Mouse (Mus musculus): Measurements from ENCODE around the gene Tmem181a. TPM values are rescaled to one million over a fixed set of nuclear protein-coding genes. Genes with fewer than 3 reads are reported as not detected.
"Not testable (repeated sequence)": the region's sequence is repeated elsewhere in the genome, so short reads cannot be mapped to it uniquely, and the experiment has no call there.

Gene Tmem181a
- polyA plus RNA-seq, 1 experiment from 2014 or later, result 23.4 TPM

- not testable (repeated sequence) for H3K27ac ChIP-seq; ATAC-seq; H3K36me3 ChIP-seq (ENCODE audit: poor library complexity, severe bottlenecking); H3K4me3 ChIP-seq; H3K4me2 ChIP-seq; H3K9ac ChIP-seq; H3K27me3 ChIP-seq; H3K4me1 ChIP-seq; H3K9me3 ChIP-seq (replicated peaks)
- WGBS, result 89% methylated on average over 10 of the region's 10 CpGs
Measured at GRCm38 (mm10) chr17:6279772-6280171, 23.1 kb downstream of the Tmem181a start.

GRCm38 (mm10) chr17:6280513-6280912, 23.9 kb downstream of the Tmem181a start:
- ATAC-seq; H3K36me3 ChIP-seq (ENCODE audit: poor library complexity, severe bottlenecking); H3K27me3 ChIP-seq; H3K4me3 ChIP-seq; H3K4me2 ChIP-seq; H3K9ac ChIP-seq; H3K27ac ChIP-seq; H3K9me3 ChIP-seq (replicated peaks); H3K4me1 ChIP-seq: not testable (repeated sequence)
- 93% methylated on average over 16 of the region's 19 CpGs for WGBS

- H3K4me2 ChIP-seq; H3K27ac ChIP-seq; H3K4me3 ChIP-seq; H3K36me3 ChIP-seq (ENCODE audit: poor library complexity, severe bottlenecking); ATAC-seq; H3K4me1 ChIP-seq; H3K9ac ChIP-seq; H3K9me3 ChIP-seq (replicated peaks); H3K27me3 ChIP-seq: not testable (repeated sequence)
- WGBS, result 93% methylated on average over 8 of the region's 10 CpGs
Measured at GRCm38 (mm10) chr17:6283137-6283536, 26.5 kb downstream of the Tmem181a start.

GRCm38 (mm10) chr17:6286169-6286568, 29.5 kb downstream of the Tmem181a start:
- not testable (repeated sequence) for H3K9me3 ChIP-seq (replicated peaks); ATAC-seq; H3K27me3 ChIP-seq; H3K36me3 ChIP-seq (ENCODE audit: poor library complexity, severe bottlenecking); H3K4me1 ChIP-seq; H3K4me2 ChIP-seq; H3K9ac ChIP-seq; H3K4me3 ChIP-seq; H3K27ac ChIP-seq
- 93% methylated on average over 5 of the region's 5 CpGs for WGBS

- H3K4me1 ChIP-seq; H3K36me3 ChIP-seq (ENCODE audit: poor library complexity, severe bottlenecking); H3K4me2 ChIP-seq; H3K9ac ChIP-seq; H3K9me3 ChIP-seq (replicated peaks); H3K27me3 ChIP-seq; ATAC-seq; H3K4me3 ChIP-seq; H3K27ac ChIP-seq: not testable (repeated sequence)
- 96% methylated on average over 12 of the region's 12 CpGs for WGBS
Measured at GRCm38 (mm10) chr17:6289045-6289444, 32.4 kb downstream of the Tmem181a start.

GRCm38 (mm10) chr17:6293882-6294281, 37.2 kb downstream of the Tmem181a start:
- WGBS, result no CpG with 5 or more reads among the region's 5 CpGs
- H3K4me3 ChIP-seq, ATAC-seq: not testable (repeated sequence)

GRCm38 (mm10) chr17:6297060-6297795, 40.6 kb downstream of the Tmem181a start:
- H3K4me2 ChIP-seq; H3K4me1 ChIP-seq; H3K9ac ChIP-seq; ATAC-seq; H3K27me3 ChIP-seq; H3K4me3 ChIP-seq; H3K27ac ChIP-seq; H3K36me3 ChIP-seq (ENCODE audit: poor library complexity, severe bottlenecking); H3K9me3 ChIP-seq (replicated peaks): not testable (repeated sequence)
- WGBS, result 93% methylated on average over 9 of the region's 15 CpGs

More at GRCm38 (mm10) chr17:6293882-6294281, 37.2 kb downstream of the Tmem181a start:
- not testable (repeated sequence) for H3K36me3 ChIP-seq (ENCODE audit: poor library complexity, severe bottlenecking); H3K27ac ChIP-seq; H3K9ac ChIP-seq; H3K4me1 ChIP-seq; H3K4me2 ChIP-seq; H3K9me3 ChIP-seq (replicated peaks); H3K27me3 ChIP-seq

GRCm38 (mm10) chr17:6300190-6300863, 43.7 kb downstream of the Tmem181a start:
- H3K36me3 ChIP-seq (ENCODE audit: poor library complexity, severe bottlenecking); H3K4me2 ChIP-seq; H3K9me3 ChIP-seq (replicated peaks); H3K9ac ChIP-seq; H3K27ac ChIP-seq; H3K27me3 ChIP-seq; H3K4me1 ChIP-seq; H3K4me3 ChIP-seq: not testable (repeated sequence)
- WGBS, result 68% methylated on average over 4 of the region's 12 CpGs
- ATAC-seq, result 0 out of 2 replicates have a peak, but pooled peaks have one; percentile 38

- not testable (repeated sequence) for H3K9ac ChIP-seq; H3K4me2 ChIP-seq; H3K27ac ChIP-seq; ATAC-seq; H3K36me3 ChIP-seq (ENCODE audit: poor library complexity, severe bottlenecking); H3K9me3 ChIP-seq (replicated peaks); H3K4me3 ChIP-seq; H3K27me3 ChIP-seq; H3K4me1 ChIP-seq
- 86% methylated on average over 5 of the region's 6 CpGs for WGBS
Measured at GRCm38 (mm10) chr17:6304891-6305290, 48.2 kb downstream of the Tmem181a start.

- H3K4me3 ChIP-seq; H3K9ac ChIP-seq; ATAC-seq; H3K27me3 ChIP-seq; H3K27ac ChIP-seq; H3K4me1 ChIP-seq; H3K4me2 ChIP-seq; H3K9me3 ChIP-seq (replicated peaks); H3K36me3 ChIP-seq (ENCODE audit: poor library complexity, severe bottlenecking): not testable (repeated sequence)
- whole genome bisulfite sequencing, result 89% methylated on average over 12 of the region's 12 CpGs
Measured at GRCm38 (mm10) chr17:6305656-6306270, 49.1 kb downstream of the Tmem181a start.

- not testable (repeated sequence) for H3K9ac ChIP-seq; H3K27me3 ChIP-seq; H3K27ac ChIP-seq; H3K9me3 ChIP-seq (replicated peaks); H3K4me1 ChIP-seq; H3K4me2 ChIP-seq; ATAC-seq; H3K36me3 ChIP-seq (ENCODE audit: poor library complexity, severe bottlenecking); H3K4me3 ChIP-seq
- WGBS, result 92% methylated on average over 10 of the region's 13 CpGs
Measured at GRCm38 (mm10) chr17:6306503-6306902, 49.8 kb downstream of the Tmem181a start.

GRCm38 (mm10) chr17:6311716-6312115, 55.1 kb downstream of the Tmem181a start:
- H3K9me3 ChIP-seq (replicated peaks); H3K9ac ChIP-seq; H3K4me2 ChIP-seq; ATAC-seq; H3K36me3 ChIP-seq (ENCODE audit: poor library complexity, severe bottlenecking); H3K4me1 ChIP-seq; H3K4me3 ChIP-seq; H3K27me3 ChIP-seq; H3K27ac ChIP-seq: not testable (repeated sequence)
- 94% methylated on average over 7 of the region's 7 CpGs for WGBS
